Mouse (Mus musculus) liver, embryonic 13.5 days (tissue): ENCODE measurements around the gene Pik3c2b. TPM values are rescaled to one million over a fixed set of nuclear protein-coding genes. Genes with fewer than 3 reads are reported as not detected.

Source experiments
- ATAC-seq: fragments of 200-750 bp; cut with Nextera tagmentation; 2 replicates; pipeline ENCODE4 v1.8.0; 2017; ENCODE audit warnings: low read depth, mild to moderate bottlenecking, moderate number of reproducible peaks, moderate library complexity
- DNase-seq: peaks from one replicate; pipeline ENCODE4 v3.0.0; 2022
- H3K27ac ChIP-seq: fragments of 300-500 bp; sonication (generic); 2 replicates; pipeline ENCODE4 v1.5.1; 2015; ENCODE audit warnings: moderate library complexity, mild to moderate bottlenecking, inconsistent platforms
- H3K27me3 ChIP-seq: fragments of 300-500 bp; sonication (generic); 2 replicates; pipeline ENCODE4 v1.6.1; 2015; ENCODE audit warnings: mild to moderate bottlenecking, inconsistent platforms
- H3K36me3 ChIP-seq: fragments of 300-500 bp; sonication (generic); 2 replicates; pipeline ENCODE4 v1.6.1; 2015; ENCODE audit warnings: mild to moderate bottlenecking, inconsistent platforms
- H3K4me1 ChIP-seq: fragments of 300-500 bp; sonication (generic); replicated peaks from 2 replicates; pipeline ENCODE4 v1.6.1; 2015; ENCODE audit warnings: inconsistent platforms
- H3K4me2 ChIP-seq: fragments of 300-500 bp; sonication (generic); 2 replicates; pipeline ENCODE4 v1.6.1; 2015; ENCODE audit warnings: inconsistent platforms, mild to moderate bottlenecking, moderate library complexity
- H3K4me3 ChIP-seq: fragments of 300-500 bp; sonication (generic); replicated peaks from 2 replicates; pipeline ENCODE4 v1.5.1; 2015; ENCODE audit warnings: mild to moderate bottlenecking, inconsistent platforms
- H3K9ac ChIP-seq: fragments of 300-500 bp; sonication (generic); 2 replicates; pipeline ENCODE4 v1.6.1; 2015; ENCODE audit warnings: mild to moderate bottlenecking, inconsistent platforms
- H3K9me3 ChIP-seq: fragments of 300-500 bp; sonication (generic); replicated peaks from 2 replicates; pipeline ENCODE4 v1.6.1; 2016; ENCODE audit warnings: inconsistent platforms
- WGBS: fragments of 180-500 bp; shearing (Covaris S2); methylation state at CpG from one replicate; pipeline ENCODE4 v1.1.7; 2015; ENCODE audit not compliant: insufficient replicate concordance; 5-methylcytosine and 5-hydroxymethylcytosine counted together
- polyA plus RNA-seq: library from polyadenylated mRNA; unstranded; fragments of >200 nt; fragmentation: Nextera tagmentation; extraction: Ambion mirVana; gene quantifications from 2 replicates; pipeline ENCODE4 v1.2.1, GENCODE M21; 2015

The Pik3c2b gene
- polyA plus RNA-seq, 1 experiment from 2014 or later, result 0.82 TPM

DNA sequence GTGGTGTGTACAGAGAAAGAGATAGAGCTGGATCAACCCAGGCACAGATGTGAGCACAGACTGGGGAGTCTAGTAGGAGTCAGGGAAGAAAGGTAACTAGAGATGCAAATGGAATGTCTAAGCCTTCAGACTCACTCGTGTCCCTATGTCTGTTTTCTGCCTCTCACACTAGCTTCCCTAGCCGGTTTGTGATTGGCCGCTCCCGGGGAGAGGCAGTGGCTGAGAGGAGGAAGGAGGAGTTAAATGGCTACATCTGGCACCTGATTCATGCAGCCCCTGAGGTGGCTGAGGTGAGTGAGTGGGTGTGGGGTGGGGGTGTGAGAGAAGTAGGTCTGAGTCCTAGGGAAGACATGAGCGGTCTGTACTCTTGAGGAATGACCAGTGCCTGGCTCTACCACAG lies 56.6 kb downstream of the Pik3c2b start:
- Histone ChIP-seq H3K9ac (no peak overlapping the region), H3K4me2 (no peak overlapping the region), H3K27me3 (no peaks in the 10 kb centered on the region), H3K9me3 (no peaks in the 10 kb centered on the region), H3K4me3 (no peak overlapping the region), H3K27ac (no peak overlapping the region), H3K4me1 (peaks cover 6% of the 10 kb centered on the region), H3K36me3 (0 out of 2 replicates have a peak, but pooled peaks cover 7% of the 10 kb centered on the region)
- DNase-seq, result no peak
- WGBS, result 73% methylated on average over 5 of the region's 5 CpGs
- 0 out of 2 replicates have a peak, but pooled peaks have one; percentile 8 for ATAC-seq

DNA sequence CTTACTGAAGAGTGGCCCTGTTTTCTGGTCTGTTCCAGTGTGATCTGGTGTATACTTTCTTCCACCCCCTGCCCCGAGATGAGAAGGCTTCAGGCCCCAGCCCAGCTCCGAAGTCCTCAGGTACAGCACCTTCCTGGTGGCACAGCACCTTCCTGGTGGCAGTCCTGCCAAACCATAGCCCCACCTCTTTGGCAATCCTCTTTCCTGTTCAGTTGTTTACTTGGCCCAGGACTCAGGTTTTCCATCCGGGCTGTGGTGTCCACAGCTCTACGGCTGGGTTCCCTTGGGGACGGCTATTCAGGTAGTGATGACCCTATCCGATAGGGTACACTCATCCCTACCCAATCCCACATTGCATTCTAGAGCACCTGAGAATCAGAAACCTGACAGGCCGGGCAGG lies 57.8 kb downstream of the Pik3c2b start:
- 81% methylated on average over 7 of the region's 7 CpGs for WGBS
- H3K4me2 ChIP-seq, result no peak overlapping the region
- 0 out of 2 replicates have a peak, but pooled peaks cover 7% of the 10 kb centered on the region for H3K36me3 ChIP-seq
- DNase-seq (no peak), ATAC-seq (no peak)
- peaks cover 6% of the 10 kb centered on the region for H3K4me1 ChIP-seq
- H3K9ac ChIP-seq, result no peak overlapping the region
- no peaks in the 10 kb centered on the region for H3K9me3 ChIP-seq
- H3K4me3 ChIP-seq, result no peak overlapping the region
- H3K27me3 ChIP-seq, result no peaks in the 10 kb centered on the region
- H3K27ac ChIP-seq, result no peak overlapping the region

DNA sequence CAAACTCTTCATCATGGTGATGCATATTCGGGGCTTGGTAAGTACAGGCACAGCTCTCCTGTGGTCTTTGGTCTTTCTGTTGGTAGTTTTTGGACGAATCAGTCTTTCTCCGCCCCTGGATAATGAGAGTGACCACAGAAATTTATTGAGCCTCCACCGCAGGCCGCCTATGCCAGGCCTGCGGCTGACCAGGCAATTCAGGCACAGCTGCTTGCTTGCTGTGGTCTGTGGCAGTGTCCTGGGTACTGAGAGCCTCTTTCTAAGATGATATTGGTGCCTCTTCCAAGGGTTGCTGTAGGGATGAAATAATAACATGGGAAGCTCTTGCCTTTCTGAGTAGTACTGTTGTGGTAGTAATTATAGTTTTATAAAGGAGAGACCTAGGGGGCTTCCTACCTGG lies 58.4 kb downstream of the Pik3c2b start:
- no peak overlapping the region for H3K27ac ChIP-seq
- H3K36me3 ChIP-seq, result 0 out of 2 replicates have a peak, but pooled peaks cover 7% of the 10 kb centered on the region
- no peak overlapping the region for H3K9ac ChIP-seq
- WGBS, result 72% methylated on average over 6 of the region's 6 CpGs
- peaks cover 6% of the 10 kb centered on the region for H3K4me1 ChIP-seq
- no peak overlapping the region for H3K4me2 ChIP-seq
- H3K4me3 ChIP-seq, result no peak overlapping the region
- no peak for DNase-seq
- H3K27me3 ChIP-seq, result no peaks in the 10 kb centered on the region
- H3K9me3 ChIP-seq, result no peaks in the 10 kb centered on the region
- ATAC-seq, result no peak

DNA sequence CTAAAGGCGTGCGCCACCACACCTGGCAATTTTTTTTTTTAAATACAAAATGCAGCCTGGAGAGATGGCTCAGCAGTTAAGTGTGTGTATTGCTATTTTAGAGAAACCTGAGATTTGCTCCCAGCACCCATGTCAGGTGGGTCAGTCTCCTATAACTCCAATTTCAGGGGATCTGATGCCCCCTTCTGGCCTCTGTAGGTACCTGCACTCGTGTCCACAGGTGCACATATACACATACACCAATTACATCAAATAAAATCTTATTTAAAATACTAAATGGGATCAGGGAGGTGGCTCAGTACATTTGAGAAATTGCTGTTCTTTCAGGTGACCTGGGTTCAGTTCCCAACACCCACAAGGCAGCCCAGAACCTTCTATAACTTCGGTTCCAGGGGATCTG lies 70.6 kb downstream of the Pik3c2b start:
- no peak overlapping the region for H3K4me2 ChIP-seq
- no peaks in the 10 kb centered on the region for H3K36me3 ChIP-seq
- no peaks in the 10 kb centered on the region for H3K27me3 ChIP-seq
- H3K4me3 ChIP-seq, result no peak overlapping the region
- ATAC-seq, result no peak
- H3K9me3 ChIP-seq, result no peaks in the 10 kb centered on the region
- DNase-seq, result no peak
- H3K27ac ChIP-seq, result no peak overlapping the region
- no peak overlapping the region for H3K9ac ChIP-seq
- 76% methylated on average over 4 of the region's 4 CpGs for WGBS
- peaks cover 35% of the 10 kb centered on the region for H3K4me1 ChIP-seq

DNA sequence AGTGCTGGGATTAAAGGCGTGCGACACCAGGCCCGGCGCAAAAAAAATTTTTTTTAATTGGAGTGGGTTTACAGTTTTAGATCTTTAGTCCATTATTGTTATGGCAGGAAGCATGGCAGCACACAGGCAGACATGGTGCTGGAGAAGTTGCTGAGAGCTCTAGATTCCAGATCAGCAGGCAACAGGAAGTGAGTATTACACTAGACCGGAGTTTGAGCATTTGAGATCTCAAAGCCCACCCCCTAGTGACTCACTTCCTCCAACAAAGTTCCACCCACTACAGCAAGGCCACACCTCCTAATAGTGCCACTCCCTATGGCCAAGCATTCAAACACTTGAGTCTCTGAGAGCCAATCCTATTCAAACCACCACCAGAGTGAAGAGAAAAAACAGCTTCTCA lies 72.7 kb downstream of the Pik3c2b start:
- Histone ChIP-seq H3K27me3 (no peaks in the 10 kb centered on the region), H3K27ac (peak overlapping the region; percentile 88), H3K9ac (no peak overlapping the region), H3K4me1 (peaks cover 40% of the 10 kb centered on the region), H3K36me3 (no peaks in the 10 kb centered on the region), H3K4me2 (peak overlapping the region; percentile 17; the same call in 1 of the 2 replicates), H3K4me3 (no peak overlapping the region), H3K9me3 (no peaks in the 10 kb centered on the region)
- peak; percentile 67 for ATAC-seq
- WGBS, result 80% methylated on average over 5 of the region's 5 CpGs
- DNase-seq, result peak; percentile 60

DNA sequence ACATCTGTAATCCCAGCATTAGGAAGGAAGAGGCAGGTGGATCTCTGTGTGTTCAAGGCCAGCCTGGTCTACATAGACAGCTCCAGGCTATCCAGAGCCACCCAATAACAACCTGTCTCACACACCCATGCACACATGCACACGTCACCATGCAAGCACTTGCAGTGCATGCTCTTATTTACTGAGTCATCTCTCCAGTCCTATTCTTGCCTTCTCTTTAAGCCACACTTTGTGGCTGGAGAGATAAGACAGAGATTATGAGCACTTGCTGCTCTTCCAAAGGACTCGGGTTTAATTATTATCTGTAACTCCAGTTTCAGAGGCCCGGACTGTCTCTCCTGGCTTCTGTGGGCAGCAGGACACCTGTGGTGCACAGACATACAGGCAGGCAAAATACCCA lies 73.4 kb downstream of the Pik3c2b start:
- H3K4me2 ChIP-seq, result peak overlapping the region; percentile 17
- no peaks in the 10 kb centered on the region for H3K36me3 ChIP-seq

DNA sequence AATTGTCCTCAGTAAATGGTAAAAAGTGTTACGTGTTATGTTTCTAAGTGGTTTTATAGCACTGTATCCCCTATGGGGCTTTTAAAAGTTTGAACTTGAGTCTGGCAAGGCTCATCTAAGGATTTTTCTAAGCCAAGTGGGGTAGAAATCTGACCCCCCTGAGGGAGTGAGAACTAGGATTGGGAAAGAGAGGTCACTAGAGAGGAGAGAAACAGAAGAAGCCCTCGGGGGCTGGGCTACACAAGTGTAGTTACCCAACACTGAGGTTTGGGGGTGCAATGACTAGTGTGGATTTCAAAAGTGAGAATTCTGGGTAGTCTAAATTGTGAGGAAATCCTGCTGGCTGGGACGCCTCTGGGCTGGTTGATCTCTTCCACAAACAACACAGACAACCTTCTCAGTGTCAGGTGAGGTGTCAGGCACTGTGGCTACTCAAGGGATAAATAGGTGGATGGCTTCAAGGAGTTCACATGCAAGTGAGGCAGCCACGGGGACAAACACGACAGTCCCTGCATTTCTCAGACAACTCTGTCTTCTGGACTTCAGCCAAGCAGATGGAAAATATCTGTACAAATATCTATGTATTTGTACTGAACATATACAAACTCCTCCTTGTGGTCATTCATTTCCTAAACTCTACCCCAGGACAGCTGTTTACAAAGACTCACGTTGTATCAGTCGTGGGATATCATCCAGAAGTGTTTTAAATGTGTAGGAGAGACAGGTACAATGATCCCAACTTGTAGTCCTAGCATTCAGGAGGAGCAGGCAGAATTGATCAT lies 74.7 kb downstream of the Pik3c2b start:
- H3K4me3 ChIP-seq, result no peak overlapping the region
- 51% methylated on average over 7 of the region's 7 CpGs for WGBS
- H3K27ac ChIP-seq, result peak overlapping the region; percentile 88; the same call in 1 of the 2 replicates
- no peak overlapping the region for H3K9ac ChIP-seq
- ATAC-seq (no peak), DNase-seq (no peak)
- H3K9me3 ChIP-seq, result no peaks in the 10 kb centered on the region
- no peak overlapping the region for H3K4me2 ChIP-seq
- H3K4me1 ChIP-seq, result peaks cover 44% of the 10 kb centered on the region
- no peaks in the 10 kb centered on the region for H3K36me3 ChIP-seq
- H3K27me3 ChIP-seq, result no peaks in the 10 kb centered on the region

More for the DNA sequence above, 73.4 kb downstream of the Pik3c2b start:
- Histone ChIP-seq H3K9me3 (no peaks in the 10 kb centered on the region), H3K27ac (peak overlapping the region; percentile 88), H3K9ac (peak overlapping the region; percentile 27; the same call in 1 of the 2 replicates), H3K4me1 (peaks cover 44% of the 10 kb centered on the region), H3K27me3 (no peaks in the 10 kb centered on the region), H3K4me3 (no peak overlapping the region)
- peak; percentile 62 for DNase-seq
- ATAC-seq, result peak; percentile 96
- WGBS, result 11% methylated on average over 3 of the region's 3 CpGs

DNA sequence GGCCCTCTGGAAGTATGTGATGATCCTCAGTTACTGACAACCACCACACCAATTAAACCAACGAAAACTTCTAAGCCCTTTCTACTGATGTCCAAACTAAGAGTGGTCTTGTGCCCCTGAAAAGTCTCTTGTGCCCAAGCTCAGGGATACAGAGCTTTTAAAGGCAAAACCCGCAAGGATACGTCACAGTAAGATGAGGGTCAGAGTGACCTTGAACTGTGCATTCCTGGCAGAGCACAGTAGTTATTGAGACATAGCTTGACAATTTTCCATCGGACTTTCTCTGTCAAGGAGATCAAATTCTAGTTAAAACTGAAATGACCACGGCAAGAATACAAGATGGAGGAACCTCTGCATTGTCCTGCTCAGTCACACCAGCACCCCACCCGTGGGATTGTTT lies 75.8 kb downstream of the Pik3c2b start:
- Histone ChIP-seq H3K4me2 (no peak overlapping the region), H3K36me3 (no peaks in the 10 kb centered on the region), H3K27me3 (no peaks in the 10 kb centered on the region), H3K9me3 (no peaks in the 10 kb centered on the region), H3K4me1 (peaks cover 44% of the 10 kb centered on the region), H3K9ac (no peak overlapping the region), H3K4me3 (no peak overlapping the region), H3K27ac (no peak overlapping the region)
- no peak for ATAC-seq
- WGBS, result 51% methylated on average over 6 of the region's 6 CpGs
- no peak for DNase-seq

DNA sequence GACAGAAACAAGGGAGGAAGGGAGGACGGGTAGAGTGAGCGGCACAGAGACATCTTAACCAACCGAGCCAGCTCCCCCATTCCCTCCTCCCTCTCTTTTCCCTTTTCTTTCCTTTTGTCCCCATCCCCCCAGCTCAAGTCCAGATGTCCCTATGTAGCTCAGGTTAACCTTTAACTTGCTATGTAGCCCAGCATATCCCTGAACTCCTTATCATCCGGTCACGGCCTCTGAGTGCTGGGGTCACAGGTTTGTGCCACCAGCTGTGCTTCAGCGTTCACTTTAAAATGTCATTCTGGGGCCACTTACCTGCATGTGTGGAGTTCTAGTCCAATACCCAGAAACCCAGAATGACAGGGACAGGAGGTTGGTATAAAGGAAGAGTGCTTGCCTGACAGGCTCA lies 78.7 kb downstream of the Pik3c2b start:
- no peak for DNase-seq
- no peaks in the 10 kb centered on the region for H3K27me3 ChIP-seq
- no peak overlapping the region for H3K9ac ChIP-seq
- no peaks in the 10 kb centered on the region for H3K36me3 ChIP-seq
- H3K27ac ChIP-seq, result no peak overlapping the region
- no peak overlapping the region for H3K4me3 ChIP-seq
- no peaks in the 10 kb centered on the region for H3K9me3 ChIP-seq
- H3K4me2 ChIP-seq, result no peak overlapping the region
- peak; percentile 56 for ATAC-seq
- H3K4me1 ChIP-seq, result peaks cover 38% of the 10 kb centered on the region
- WGBS, result 75% methylated on average over 6 of the region's 6 CpGs

DNA sequence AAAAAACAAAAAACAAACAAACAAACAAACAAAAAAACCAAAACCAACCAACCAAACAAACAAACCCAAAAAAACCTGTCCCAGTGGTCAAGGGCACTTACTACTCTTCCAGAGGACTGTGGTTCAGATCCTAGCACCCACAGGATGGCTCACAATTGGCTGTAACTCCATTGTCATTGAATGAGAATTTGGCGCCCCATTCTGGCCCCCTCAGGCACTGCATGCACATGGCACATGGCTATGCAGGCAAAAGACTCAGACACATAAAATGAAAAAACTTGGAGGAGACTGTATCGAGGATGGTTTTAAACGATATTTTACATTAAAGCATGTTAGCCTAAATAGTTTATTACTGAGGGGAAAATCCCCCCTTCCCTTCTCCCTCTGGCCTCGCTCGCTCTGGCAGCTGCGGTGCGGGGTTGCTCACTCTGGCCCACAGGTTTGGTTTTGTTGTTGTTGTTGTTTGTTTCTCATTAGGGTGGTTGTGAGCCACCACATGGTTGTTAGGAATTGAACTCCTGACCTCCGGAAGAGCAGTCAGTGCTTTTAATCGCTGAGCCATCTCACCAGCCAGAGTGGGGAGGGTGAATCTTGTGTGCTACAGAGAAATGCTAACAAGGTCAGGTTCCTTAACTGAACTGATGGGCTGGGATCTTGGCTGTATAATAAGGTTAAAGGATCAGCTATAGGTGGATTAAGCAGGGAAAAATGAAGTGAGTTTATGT lies 80.3 kb downstream of the Pik3c2b start:
- Histone ChIP-seq H3K27me3 (no peaks in the 10 kb centered on the region), H3K4me2 (no peak overlapping the region), H3K4me1 (peaks cover 38% of the 10 kb centered on the region), H3K4me3 (no peak overlapping the region), H3K9ac (no peak overlapping the region), H3K27ac (no peak overlapping the region), H3K9me3 (no peaks in the 10 kb centered on the region), H3K36me3 (no peaks in the 10 kb centered on the region)
- DNase-seq (no peak), ATAC-seq (no peak)
- WGBS, result 84% methylated on average over 9 of the region's 9 CpGs

DNA sequence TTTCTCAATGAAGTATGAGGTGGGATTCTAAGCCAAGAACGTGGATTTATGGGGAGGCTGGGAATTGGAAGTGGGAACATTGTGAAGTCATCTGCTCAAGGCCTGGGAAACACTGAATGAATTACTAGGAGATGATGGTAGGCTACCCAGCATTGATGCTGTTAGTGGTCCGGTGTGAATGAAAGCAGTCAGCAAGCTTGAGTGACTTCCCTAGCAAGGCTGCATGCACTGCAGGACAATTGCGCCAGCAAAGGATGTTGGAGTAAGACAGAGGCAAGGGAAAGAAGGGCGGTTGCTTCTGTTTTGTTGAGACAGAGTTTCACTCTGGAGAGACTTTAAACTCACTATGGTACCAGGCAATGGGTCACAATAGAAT lies 80.9 kb downstream of the Pik3c2b start:
- Histone ChIP-seq H3K36me3 (no peaks in the 10 kb centered on the region), H3K27me3 (no peaks in the 10 kb centered on the region), H3K4me2 (no peak overlapping the region), H3K27ac (no peak overlapping the region; the same call in 1 of the 2 replicates), H3K4me1 (peaks cover 32% of the 10 kb centered on the region), H3K4me3 (no peak overlapping the region), H3K9ac (no peak overlapping the region), H3K9me3 (no peaks in the 10 kb centered on the region)
- WGBS, result 76% methylated on average over 4 of the region's 4 CpGs
- DNase-seq (no peak), ATAC-seq (no peak)
